Mouse (Mus musculus): Measurements from ENCODE around the gene Rrn3. TPM values are rescaled to one million over a fixed set of nuclear protein-coding genes. Genes with fewer than 3 reads are reported as not detected.
A peak's percentile ranks its signal among the peaks of the same experiment; 100 is the strongest.
"Not testable (repeated sequence)": the region's sequence is repeated elsewhere in the genome, so short reads cannot be mapped to it uniquely, and the experiment has no call there.

The Rrn3 gene
- polyA plus RNA-seq, 1 experiment from 2014 or later, result 82.8 TPM

DNA sequence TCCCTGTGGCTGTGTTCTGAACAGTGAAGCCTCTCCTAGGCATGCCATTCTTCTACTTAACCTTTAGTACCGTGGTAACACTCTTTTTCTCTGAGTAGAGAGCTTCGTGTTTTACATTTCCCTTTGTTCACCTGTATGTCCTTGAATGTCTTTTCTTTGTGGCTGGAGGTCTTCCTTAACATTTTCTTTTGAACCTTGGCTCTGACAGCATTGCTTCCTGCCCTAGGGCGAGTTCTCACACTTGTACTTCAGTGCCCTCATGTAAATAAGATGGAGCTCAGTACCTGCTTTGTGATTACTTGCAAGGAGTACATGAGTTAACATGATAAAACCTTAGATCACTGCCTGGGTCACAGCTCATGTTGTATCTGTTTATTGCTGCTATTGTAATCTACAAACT lies 5.4 kb downstream of the Rrn3 start:
- 84% methylated on average over 3 of the region's 3 CpGs for WGBS
- ATAC-seq (ENCODE audit: insufficient number of reproducible peaks, insufficient read depth, low FRiP score, low TSS enrichment, low read depth), result no peak

DNA sequence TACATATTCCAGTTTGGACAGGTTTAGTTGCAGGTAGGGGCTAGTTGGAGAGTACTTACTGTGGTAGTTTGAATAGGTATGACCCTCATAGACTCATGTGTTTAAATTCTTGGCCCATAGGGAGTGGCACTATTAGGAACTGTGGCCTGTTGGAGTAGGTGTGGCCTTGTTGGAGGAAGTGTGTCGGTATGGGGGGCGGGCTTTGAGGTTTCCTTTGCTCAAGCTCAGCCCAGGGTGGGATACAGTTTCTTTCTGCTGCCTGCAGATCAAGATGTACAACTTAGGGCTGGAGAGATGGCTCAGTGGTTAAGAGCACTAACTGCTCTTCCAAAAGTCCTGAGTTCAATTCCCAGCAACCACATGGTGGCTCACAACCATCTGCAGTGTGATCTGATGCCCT lies 12.9 kb downstream of the Rrn3 start:
- 95% methylated on average over 2 of the region's 2 CpGs for WGBS
- not testable (repeated sequence) for H3K27me3 ChIP-seq; H3K4me2 ChIP-seq; H3K9me3 ChIP-seq; H3K4me3 ChIP-seq (replicated peaks); H3K27ac ChIP-seq; H3K9ac ChIP-seq (replicated peaks); H3K4me1 ChIP-seq (replicated peaks); ATAC-seq (ENCODE audit: insufficient number of reproducible peaks, insufficient read depth, low FRiP score, low TSS enrichment, low read depth)
- peaks cover 95% of the 10 kb centered on the region for H3K36me3 ChIP-seq

More for the DNA sequence above, 5.4 kb downstream of the Rrn3 start:
- Histone ChIP-seq H3K4me2 (no peak overlapping the region), H3K9me3 (no peaks in the 10 kb centered on the region), H3K27me3 (no peaks in the 10 kb centered on the region), H3K9ac (replicated peaks) (no peak overlapping the region), H3K27ac (no peak overlapping the region), H3K36me3 (peaks cover 75% of the 10 kb centered on the region), H3K4me3 (replicated peaks) (no peak overlapping the region), H3K4me1 (replicated peaks) (peaks cover 10% of the 10 kb centered on the region)

GRCm38 (mm10) chr16:13796746-13797175 lies 16.3 kb downstream of the Rrn3 start:
- H3K4me1 ChIP-seq (replicated peaks), result no peaks in the 10 kb centered on the region
- H3K4me3 ChIP-seq (replicated peaks), result no peak overlapping the region
- H3K36me3 ChIP-seq, result peaks cover 99% of the 10 kb centered on the region
- 93% methylated on average over 5 of the region's 5 CpGs for WGBS
- no peak overlapping the region for H3K4me2 ChIP-seq
- no peak overlapping the region for H3K9ac ChIP-seq (replicated peaks)
- H3K27me3 ChIP-seq, result no peaks in the 10 kb centered on the region
- no peak for ATAC-seq (ENCODE audit: insufficient number of reproducible peaks, insufficient read depth, low FRiP score, low TSS enrichment, low read depth)
- H3K9me3 ChIP-seq, result no peaks in the 10 kb centered on the region
- no peak overlapping the region for H3K27ac ChIP-seq

DNA sequence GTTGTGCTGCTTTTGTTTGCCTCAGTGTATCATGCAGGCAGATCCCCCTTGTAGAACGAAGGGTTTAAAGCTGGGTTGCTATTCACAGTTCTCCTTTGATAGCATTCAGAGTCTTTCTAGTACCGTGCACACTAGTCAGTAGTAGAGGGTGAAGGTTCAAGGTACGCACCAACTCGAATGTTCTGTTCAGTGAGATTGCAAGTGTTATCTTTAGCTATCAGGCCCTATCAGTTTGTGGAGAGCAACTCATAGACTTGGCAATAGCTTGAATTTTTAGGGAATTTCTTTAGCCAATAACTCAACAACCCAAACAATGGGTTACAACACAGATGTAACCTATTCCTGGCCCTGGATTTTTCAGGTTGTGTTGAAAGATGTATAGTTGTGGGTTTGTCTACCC lies 20.7 kb downstream of the Rrn3 start:
- H3K9ac ChIP-seq (replicated peaks), result no peak overlapping the region
- no peak for ATAC-seq (ENCODE audit: insufficient number of reproducible peaks, insufficient read depth, low FRiP score, low TSS enrichment, low read depth)
- no peak overlapping the region for H3K4me2 ChIP-seq
- H3K4me1 ChIP-seq (replicated peaks), result no peaks in the 10 kb centered on the region
- WGBS, result 95% methylated on average over 4 of the region's 4 CpGs
- peaks cover 96% of the 10 kb centered on the region for H3K36me3 ChIP-seq
- no peak overlapping the region for H3K27ac ChIP-seq
- no peaks in the 10 kb centered on the region for H3K9me3 ChIP-seq
- H3K4me3 ChIP-seq (replicated peaks), result no peak overlapping the region
- no peaks in the 10 kb centered on the region for H3K27me3 ChIP-seq

DNA sequence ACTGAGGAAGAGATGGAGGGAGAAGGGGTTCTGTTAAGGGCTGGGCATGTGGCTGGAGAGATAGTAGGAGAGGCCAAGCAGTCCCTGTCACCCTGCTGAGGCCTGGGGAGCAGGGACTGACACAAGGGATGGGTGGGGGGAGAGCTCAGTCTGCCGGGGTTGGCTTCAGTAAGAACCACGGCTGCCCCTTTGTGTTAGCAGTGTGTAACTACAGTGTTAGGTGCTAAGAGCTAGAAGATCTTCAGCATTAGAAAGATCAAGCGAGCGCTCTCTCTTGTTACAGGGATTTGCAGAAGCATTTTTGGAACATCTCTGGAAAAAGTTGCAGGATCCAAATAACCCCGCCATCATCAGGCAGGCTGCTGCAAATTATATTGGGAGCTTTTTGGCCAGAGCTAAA lies 24.2 kb downstream of the Rrn3 start:
- no peak overlapping the region for H3K27ac ChIP-seq
- H3K4me3 ChIP-seq (replicated peaks), result no peak overlapping the region
- peaks cover 95% of the 10 kb centered on the region for H3K36me3 ChIP-seq
- no peak overlapping the region for H3K4me2 ChIP-seq
- WGBS, result 89% methylated on average over 5 of the region's 5 CpGs
- H3K4me1 ChIP-seq (replicated peaks), result no peaks in the 10 kb centered on the region
- H3K9ac ChIP-seq (replicated peaks), result no peak overlapping the region
- no peaks in the 10 kb centered on the region for H3K27me3 ChIP-seq
- no peaks in the 10 kb centered on the region for H3K9me3 ChIP-seq
- no peak for ATAC-seq (ENCODE audit: insufficient number of reproducible peaks, insufficient read depth, low FRiP score, low TSS enrichment, low read depth)

GRCm38 (mm10) chr16:13807616-13808015 lies 27.1 kb downstream of the Rrn3 start:
- H3K4me3 ChIP-seq (replicated peaks), result no peak overlapping the region
- H3K27ac ChIP-seq, result no peak overlapping the region
- ATAC-seq (ENCODE audit: insufficient number of reproducible peaks, insufficient read depth, low FRiP score, low TSS enrichment, low read depth), result no peak
- 95% methylated on average over 4 of the region's 4 CpGs for WGBS
- no peaks in the 10 kb centered on the region for H3K9me3 ChIP-seq
- H3K4me2 ChIP-seq, result no peak overlapping the region
- H3K4me1 ChIP-seq (replicated peaks), result no peaks in the 10 kb centered on the region
- H3K27me3 ChIP-seq, result no peaks in the 10 kb centered on the region
- H3K9ac ChIP-seq (replicated peaks), result no peak overlapping the region
- peaks cover 96% of the 10 kb centered on the region for H3K36me3 ChIP-seq

GRCm38 (mm10) chr16:13808410-13808809 lies 27.9 kb downstream of the Rrn3 start:
- WGBS, result 92% methylated on average over 7 of the region's 7 CpGs
- H3K36me3 ChIP-seq, result peaks cover 98% of the 10 kb centered on the region
- no peak for ATAC-seq (ENCODE audit: insufficient number of reproducible peaks, insufficient read depth, low FRiP score, low TSS enrichment, low read depth)

DNA sequence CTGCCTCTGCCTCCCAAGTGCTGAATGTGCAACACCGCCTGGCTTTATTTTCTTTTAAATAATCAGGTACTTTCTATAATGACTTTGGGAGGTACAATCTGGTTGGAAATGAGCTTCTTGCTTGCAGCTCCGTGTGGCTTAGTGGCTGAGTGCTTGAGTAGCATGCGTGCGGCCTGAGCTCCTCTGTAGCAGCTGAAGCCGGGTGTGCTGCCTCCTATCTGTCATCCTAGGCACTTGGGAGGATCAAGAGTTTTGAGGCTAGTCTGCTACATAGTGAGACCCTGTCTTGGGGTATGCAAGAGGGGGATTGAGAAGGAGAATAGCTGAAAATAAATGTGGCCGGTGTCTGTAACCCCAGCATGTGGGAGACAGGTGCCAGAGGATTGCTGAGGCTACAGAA lies 31.6 kb downstream of the Rrn3 start:
- 96% methylated on average over 6 of the region's 6 CpGs for WGBS
- H3K36me3 ChIP-seq, result peaks cover 90% of the 10 kb centered on the region
- ATAC-seq (ENCODE audit: insufficient number of reproducible peaks, insufficient read depth, low FRiP score, low TSS enrichment, low read depth), result no peak

More at GRCm38 (mm10) chr16:13808410-13808809, 27.9 kb downstream of the Rrn3 start:
- H3K9ac ChIP-seq (replicated peaks), result no peak overlapping the region
- no peak overlapping the region for H3K4me2 ChIP-seq
- no peak overlapping the region for H3K4me3 ChIP-seq (replicated peaks)
- H3K27me3 ChIP-seq, result no peaks in the 10 kb centered on the region
- no peaks in the 10 kb centered on the region for H3K4me1 ChIP-seq (replicated peaks)
- H3K27ac ChIP-seq, result no peak overlapping the region
- H3K9me3 ChIP-seq, result no peaks in the 10 kb centered on the region

GRCm38 (mm10) chr16:13813200-13813599 lies 32.7 kb downstream of the Rrn3 start:
- H3K4me3 ChIP-seq (replicated peaks), result no peak overlapping the region
- no peak overlapping the region for H3K27ac ChIP-seq
- H3K9me3 ChIP-seq, result no peaks in the 10 kb centered on the region
- 96% methylated on average over 3 of the region's 3 CpGs for WGBS
- H3K27me3 ChIP-seq, result no peaks in the 10 kb centered on the region
- H3K36me3 ChIP-seq, result peaks cover 81% of the 10 kb centered on the region
- peaks cover 2% of the 10 kb centered on the region; the same call in 1 of the 2 replicates for H3K4me1 ChIP-seq (replicated peaks)
- H3K4me2 ChIP-seq, result no peak overlapping the region
- no peak overlapping the region for H3K9ac ChIP-seq (replicated peaks)
- no peak for ATAC-seq (ENCODE audit: insufficient number of reproducible peaks, insufficient read depth, low FRiP score, low TSS enrichment, low read depth)

More for the DNA sequence above, 31.6 kb downstream of the Rrn3 start:
- Histone ChIP-seq H3K27me3 (no peaks in the 10 kb centered on the region), H3K4me1 (replicated peaks) (no peaks in the 10 kb centered on the region), H3K4me2 (no peak overlapping the region), H3K27ac (no peak overlapping the region), H3K9ac (replicated peaks) (no peak overlapping the region), H3K9me3 (no peaks in the 10 kb centered on the region), H3K4me3 (replicated peaks) (no peak overlapping the region)

- Histone ChIP-seq H3K27ac (peak within 1 kb of the TSS; percentile 97), H3K4me2 (peak within 1 kb of the TSS; percentile 61), H3K9ac (replicated peaks) (peak within 1 kb of the TSS; percentile 81), H3K4me3 (replicated peaks) (peak within 1 kb of the TSS; percentile 74), H3K4me1 (replicated peaks) (peaks cover 20% of the 10 kb centered on the region), H3K36me3 (peaks cover 31% of the 10 kb centered on the region), H3K27me3 (no peaks in the 10 kb centered on the region), H3K9me3 (peaks cover 4% of the 10 kb centered on the region; the same call in 1 of the 2 replicates)
- under 1% methylated on average over 58 of the region's 58 CpGs for WGBS
- ATAC-seq (ENCODE audit: insufficient number of reproducible peaks, insufficient read depth, low FRiP score, low TSS enrichment, low read depth), result peak; percentile 95
Observed at GRCm38 (mm10) chr16:13818560-13819393, 38.3 kb downstream of the Rrn3 start, which contains the start of gene Ntan1. Gene Ntan1 (plus strand): TSS chr16:13818845.

- peak; percentile 71 for ATAC-seq (ENCODE audit: insufficient number of reproducible peaks, insufficient read depth, low FRiP score, low TSS enrichment, low read depth)
- H3K27me3 ChIP-seq, result no peaks in the 10 kb centered on the region
- peaks cover 4% of the 10 kb centered on the region; the same call in 1 of the 2 replicates for H3K9me3 ChIP-seq
- WGBS, result under 1% methylated on average over 36 of the region's 36 CpGs
- H3K4me2 ChIP-seq, result peak overlapping the region; percentile 61
- peaks cover 28% of the 10 kb centered on the region for H3K36me3 ChIP-seq
- peaks cover 20% of the 10 kb centered on the region for H3K4me1 ChIP-seq (replicated peaks)
- H3K9ac ChIP-seq (replicated peaks), result peak overlapping the region; percentile 81
- H3K4me3 ChIP-seq (replicated peaks), result peak overlapping the region; percentile 74
- H3K27ac ChIP-seq, result peak overlapping the region; percentile 97
Observed at GRCm38 (mm10) chr16:13819394-13819743, 38.9 kb downstream of the Rrn3 start.
